Mouse (Mus musculus): ENCODE results near the gene 5730596B20Rik. TPM values are rescaled to one million over a fixed set of nuclear protein-coding genes. Genes with fewer than 3 reads are reported as not detected.

The 5730596B20Rik gene
- polyA plus RNA-seq, 1 experiment from 2014 or later = 0.15 TPM

GRCm38 (mm10) chr6:52202362-52203120, 25.2 kb downstream of the 5730596B20Rik start:
- Histone ChIP-seq H3K4me1 (replicated peaks) (peaks cover 16% of the 10 kb centered on the region), H3K36me3 (no peaks in the 10 kb centered on the region), H3K4me2 (no peak overlapping the region), H3K27ac (ENCODE audit: poor library complexity, severe bottlenecking) (no peak overlapping the region), H3K9me3 (replicated peaks) (no peaks in the 10 kb centered on the region), H3K4me3 (peak overlapping the region; percentile 46; the same call in 1 of the 2 replicates), H3K27me3 (replicated peaks) (peaks cover 96% of the 10 kb centered on the region), H3K9ac (no peak overlapping the region)
- WGBS = 3% methylated on average over 22 of the region's 22 CpGs
- no peak for ATAC-seq (ENCODE audit: insufficient number of reproducible peaks, low FRiP score)

- Histone ChIP-seq H3K4me2 (peak overlapping the region; percentile 66), H3K9me3 (replicated peaks) (no peaks in the 10 kb centered on the region), H3K4me1 (replicated peaks) (peaks cover 16% of the 10 kb centered on the region), H3K9ac (no peak overlapping the region), H3K27ac (ENCODE audit: poor library complexity, severe bottlenecking) (no peak overlapping the region), H3K4me3 (peak overlapping the region; percentile 46), H3K27me3 (replicated peaks) (peaks cover 96% of the 10 kb centered on the region), H3K36me3 (no peaks in the 10 kb centered on the region)
- no peak for ATAC-seq (ENCODE audit: insufficient number of reproducible peaks, low FRiP score)
- WGBS = under 1% methylated on average over 10 of the region's 10 CpGs
Observed at GRCm38 (mm10) chr6:52203121-52203370, 25.7 kb downstream of the 5730596B20Rik start.

GRCm38 (mm10) chr6:52203371-52204049, 26.2 kb downstream of the 5730596B20Rik start:
- H3K9ac ChIP-seq = peak overlapping the region; percentile 32; the same call in 1 of the 2 replicates
- H3K4me2 ChIP-seq = peak overlapping the region; percentile 66
- no peak for ATAC-seq (ENCODE audit: insufficient number of reproducible peaks, low FRiP score)
- no peaks in the 10 kb centered on the region for H3K9me3 ChIP-seq (replicated peaks)
- WGBS = under 1% methylated on average over 43 of the region's 46 CpGs
- H3K4me3 ChIP-seq = peak overlapping the region; percentile 46
- peaks cover 96% of the 10 kb centered on the region for H3K27me3 ChIP-seq (replicated peaks)
- H3K27ac ChIP-seq (ENCODE audit: poor library complexity, severe bottlenecking) = no peak overlapping the region
- H3K4me1 ChIP-seq (replicated peaks) = peaks cover 21% of the 10 kb centered on the region
- H3K36me3 ChIP-seq = no peaks in the 10 kb centered on the region

GRCm38 (mm10) chr6:52204050-52204752, 26.9 kb downstream of the 5730596B20Rik start, which contains the start of gene Hoxa5:
Hoxa5 (minus strand) TSS chr6:52204587.
- peak within 1 kb of the TSS; percentile 46 for H3K4me3 ChIP-seq
- no peak for ATAC-seq (ENCODE audit: insufficient number of reproducible peaks, low FRiP score)
- no peaks in the 10 kb centered on the region for H3K9me3 ChIP-seq (replicated peaks)
- peaks cover 98% of the 10 kb centered on the region for H3K27me3 ChIP-seq (replicated peaks)
- peaks cover 24% of the 10 kb centered on the region for H3K4me1 ChIP-seq (replicated peaks)
- H3K36me3 ChIP-seq = no peaks in the 10 kb centered on the region
- no peak within 1 kb of the TSS for H3K27ac ChIP-seq (ENCODE audit: poor library complexity, severe bottlenecking)
- H3K9ac ChIP-seq = peak within 1 kb of the TSS; percentile 32; the same call in 1 of the 2 replicates
- under 1% methylated on average over 65 of the region's 65 CpGs for WGBS
- H3K4me2 ChIP-seq = peak within 1 kb of the TSS; percentile 66

- Histone ChIP-seq H3K9me3 (replicated peaks) (no peaks in the 10 kb centered on the region), H3K4me1 (replicated peaks) (peaks cover 24% of the 10 kb centered on the region), H3K27me3 (replicated peaks) (peaks cover 97% of the 10 kb centered on the region), H3K4me2 (no peak overlapping the region), H3K36me3 (no peaks in the 10 kb centered on the region), H3K9ac (no peak overlapping the region), H3K4me3 (no peak overlapping the region), H3K27ac (ENCODE audit: poor library complexity, severe bottlenecking) (no peak overlapping the region)
- 3% methylated on average over 14 of the region's 14 CpGs for WGBS
- no peak for ATAC-seq (ENCODE audit: insufficient number of reproducible peaks, low FRiP score)
Observed at GRCm38 (mm10) chr6:52205221-52205620, 27.9 kb downstream of the 5730596B20Rik start.

- Histone ChIP-seq H3K4me2 (no peak overlapping the region), H3K27me3 (replicated peaks) (peaks cover 96% of the 10 kb centered on the region), H3K4me1 (replicated peaks) (peaks cover 24% of the 10 kb centered on the region), H3K9me3 (replicated peaks) (no peaks in the 10 kb centered on the region), H3K4me3 (no peak overlapping the region), H3K9ac (no peak overlapping the region), H3K27ac (ENCODE audit: poor library complexity, severe bottlenecking) (no peak overlapping the region), H3K36me3 (no peaks in the 10 kb centered on the region)
- ATAC-seq (ENCODE audit: insufficient number of reproducible peaks, low FRiP score) = no peak
- WGBS = 2% methylated on average over 55 of the region's 55 CpGs
Observed at GRCm38 (mm10) chr6:52205638-52206621, 28.6 kb downstream of the 5730596B20Rik start.

- Histone ChIP-seq H3K4me3 (no peak overlapping the region), H3K9ac (no peak overlapping the region), H3K4me2 (no peak overlapping the region), H3K27me3 (replicated peaks) (peaks cover 97% of the 10 kb centered on the region), H3K36me3 (no peaks in the 10 kb centered on the region), H3K27ac (ENCODE audit: poor library complexity, severe bottlenecking) (no peak overlapping the region), H3K4me1 (replicated peaks) (peaks cover 24% of the 10 kb centered on the region), H3K9me3 (replicated peaks) (no peaks in the 10 kb centered on the region)
- ATAC-seq (ENCODE audit: insufficient number of reproducible peaks, low FRiP score) = no peak
- 4% methylated on average over 4 of the region's 4 CpGs for whole genome bisulfite sequencing
Observed at GRCm38 (mm10) chr6:52206882-52207683, 29.8 kb downstream of the 5730596B20Rik start.

GRCm38 (mm10) chr6:52207684-52207976, 30.3 kb downstream of the 5730596B20Rik start:
- peaks cover 26% of the 10 kb centered on the region for H3K4me1 ChIP-seq (replicated peaks)
- H3K4me3 ChIP-seq = no peak overlapping the region
- H3K9ac ChIP-seq = no peak overlapping the region
- H3K9me3 ChIP-seq (replicated peaks) = no peaks in the 10 kb centered on the region
- H3K27ac ChIP-seq (ENCODE audit: poor library complexity, severe bottlenecking) = no peak overlapping the region
- H3K36me3 ChIP-seq = no peaks in the 10 kb centered on the region
- H3K27me3 ChIP-seq (replicated peaks) = peaks cover 98% of the 10 kb centered on the region
- H3K4me2 ChIP-seq = no peak overlapping the region
- no peak for ATAC-seq (ENCODE audit: insufficient number of reproducible peaks, low FRiP score)

GRCm38 (mm10) chr6:52208072-52208867, 31.0 kb downstream of the 5730596B20Rik start, which contains the start of gene Hoxa6:
Hoxa6 (minus strand) TSS chr6:52208722.
- peaks cover 98% of the 10 kb centered on the region for H3K27me3 ChIP-seq (replicated peaks)
- H3K4me2 ChIP-seq = peak within 1 kb of the TSS; percentile 49
- peaks cover 30% of the 10 kb centered on the region for H3K4me1 ChIP-seq (replicated peaks)
- no peaks in the 10 kb centered on the region for H3K9me3 ChIP-seq (replicated peaks)
- 1% methylated on average over 47 of the region's 47 CpGs for WGBS
- no peak within 1 kb of the TSS for H3K27ac ChIP-seq (ENCODE audit: poor library complexity, severe bottlenecking)
- H3K9ac ChIP-seq = no peak within 1 kb of the TSS
- H3K4me3 ChIP-seq = peak within 1 kb of the TSS; percentile 25
- no peaks in the 10 kb centered on the region for H3K36me3 ChIP-seq
- ATAC-seq (ENCODE audit: insufficient number of reproducible peaks, low FRiP score) = no peak
